Mouse (Mus musculus) thymus, postnatal 10 days (tissue): ENCODE measurements around the gene Msrb3.

Experiments used
- DNase-seq, 2 experiments: peaks; one replicate each; pipeline ENCODE4 v3.0.0; 2021; ENCODE audit warnings: low spot score in 2 of 2

Msrb3 gene

DNA sequence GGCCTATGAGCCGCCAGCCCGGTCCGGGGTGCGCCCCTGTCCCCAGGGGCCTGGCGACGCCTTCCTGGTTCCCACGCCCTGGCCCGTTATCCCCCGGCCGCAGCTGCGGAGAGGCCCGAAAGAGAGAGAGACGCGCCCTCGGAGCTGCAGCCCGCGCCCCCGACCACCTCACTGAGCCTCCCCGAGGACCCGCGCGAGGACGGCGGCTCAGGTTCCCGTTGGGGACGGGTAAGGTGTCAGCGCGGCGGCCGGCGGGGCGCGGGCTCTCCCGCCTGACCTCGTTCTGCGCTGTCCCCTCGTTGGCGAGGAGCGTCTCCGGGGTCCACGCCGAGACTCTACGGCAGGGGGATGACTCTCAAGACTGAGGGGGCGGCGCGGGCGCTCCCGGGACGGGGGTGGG is 544 bp downstream of the Msrb3 start:
- DNase-seq, result no peak

- no peak for DNase-seq
These were observed 3.0 kb downstream of the Msrb3 start for GRCm38 (mm10) chr10:120895899-120896289.

GRCm38 (mm10) chr10:120894978-120895898 is 3.7 kb downstream of the Msrb3 start:
- no peak for DNase-seq

DNA sequence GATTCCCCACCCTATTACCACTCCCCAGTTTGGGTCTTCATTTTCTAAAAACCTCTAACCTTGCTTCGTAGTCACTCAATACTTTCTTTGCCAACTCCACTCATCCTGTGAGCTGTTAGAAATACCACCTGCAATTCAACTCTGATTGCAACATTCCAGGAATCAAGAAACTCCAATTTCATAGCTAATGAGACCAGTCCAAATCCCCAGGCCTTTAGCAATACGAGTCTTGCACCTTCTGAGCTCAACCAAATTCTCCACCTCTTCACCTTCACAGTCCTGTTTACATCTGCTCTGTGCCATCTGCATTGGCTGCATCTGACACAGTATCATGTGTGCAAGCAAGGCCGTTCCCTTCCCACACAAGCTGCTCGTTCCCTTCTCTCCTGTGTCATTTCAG is 5.0 kb downstream of the Msrb3 start:
- DNase-seq, result no peak

GRCm38 (mm10) chr10:120891131-120891530 is 7.8 kb downstream of the Msrb3 start:
- DNase-seq, result no peak

DNA sequence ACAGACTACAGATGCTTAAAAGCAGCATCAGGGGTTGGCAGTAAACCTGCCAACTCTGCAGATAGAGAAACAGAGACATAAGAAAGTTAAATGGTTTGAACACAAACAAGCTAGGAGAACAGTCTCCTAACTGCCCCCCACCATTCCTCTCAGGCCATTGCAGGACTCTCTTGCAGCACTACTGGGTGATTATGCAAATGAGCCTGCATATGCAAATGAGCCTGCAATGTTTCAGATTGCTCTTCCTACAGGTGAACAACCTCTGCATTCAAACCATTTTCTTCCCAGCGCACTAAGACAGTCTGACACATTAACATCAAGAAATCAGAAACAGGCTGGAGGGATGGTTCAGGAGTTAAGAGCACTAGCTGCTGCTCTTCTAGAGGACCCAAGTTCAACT is 8.3 kb downstream of the Msrb3 start:
- no peak for DNase-seq

- DNase-seq, result no peak
These were observed 10.4 kb downstream of the Msrb3 start for GRCm38 (mm10) chr10:120888531-120888930.

DNA sequence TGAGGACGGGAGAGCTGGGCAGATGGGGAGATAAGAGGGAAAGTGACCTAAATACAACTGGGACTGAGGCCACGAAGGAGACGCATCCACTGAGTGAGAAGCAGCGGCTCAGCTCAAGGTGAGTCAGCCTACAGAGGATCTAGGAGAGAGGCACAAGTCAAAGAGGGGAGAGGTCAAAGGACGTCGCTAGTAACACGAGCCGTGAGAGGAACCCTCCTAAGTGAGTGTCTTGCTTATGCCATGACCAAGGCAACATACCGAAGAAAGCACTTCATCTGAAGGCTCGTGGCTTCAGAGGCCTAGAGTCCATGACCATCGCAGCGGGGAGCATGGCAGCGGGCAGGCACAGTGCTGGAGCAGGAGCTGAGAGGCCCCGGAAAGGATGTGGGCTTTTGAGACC is 14.7 kb downstream of the Msrb3 start:
- DNase-seq, result no peak

GRCm38 (mm10) chr10:120883732-120884131 is 15.2 kb downstream of the Msrb3 start:
- no peak for DNase-seq

DNA sequence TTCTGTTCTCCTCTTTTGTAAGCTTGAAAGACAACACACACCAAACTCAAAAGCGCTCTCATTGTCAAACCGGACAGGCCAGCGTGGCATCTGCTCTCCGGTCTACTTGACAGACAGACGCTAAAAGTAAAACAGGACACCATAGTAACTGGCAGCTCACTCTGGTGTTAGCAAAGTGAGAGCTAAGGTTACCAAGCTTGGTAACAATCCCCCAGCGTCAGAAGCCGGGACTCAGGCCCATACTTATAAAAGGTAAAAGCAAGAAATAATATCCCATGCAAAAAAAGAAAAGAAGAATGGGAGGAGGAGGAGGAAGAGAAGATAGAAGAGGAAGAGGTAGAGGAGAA is 15.9 kb downstream of the Msrb3 start:
- DNase-seq, result no peak

DNA sequence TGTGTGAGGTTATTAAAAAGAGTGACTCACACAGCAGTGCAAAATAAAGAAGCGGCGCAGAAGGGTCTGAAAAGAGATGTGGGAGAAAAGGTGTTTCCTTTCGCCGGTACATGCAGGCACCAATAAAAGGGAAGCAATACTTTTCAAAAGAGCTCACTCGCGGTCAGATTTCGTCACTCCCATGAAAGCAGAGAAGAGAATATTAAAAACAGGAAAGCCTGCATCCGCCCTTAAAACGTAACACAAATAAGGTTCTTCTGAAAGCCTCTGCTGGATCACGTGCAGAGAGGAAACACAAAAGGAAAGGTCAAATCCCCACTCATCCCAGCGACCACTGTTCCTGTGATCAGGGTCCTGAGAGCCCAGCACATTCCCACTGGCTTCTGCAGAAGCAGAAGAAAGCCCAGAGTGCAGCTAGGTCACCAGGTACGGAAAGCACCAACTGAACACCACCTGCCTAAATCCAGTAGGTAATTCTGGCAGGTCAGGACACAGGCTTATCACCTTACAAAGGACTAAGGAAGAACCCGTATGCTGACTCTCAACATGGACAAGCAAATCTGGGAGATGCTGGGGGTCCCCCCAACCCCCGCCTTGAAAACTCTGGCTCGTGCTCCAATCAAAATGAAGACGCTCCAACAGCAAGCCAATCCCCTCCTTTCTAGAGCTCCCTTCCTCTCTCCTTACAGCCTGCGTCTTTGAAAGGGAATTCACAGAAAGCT is 16.4 kb downstream of the Msrb3 start:
- DNase-seq, result no peak

GRCm38 (mm10) chr10:120876549-120877270 is 22.2 kb downstream of the Msrb3 start:
- DNase-seq, result no peak

DNA sequence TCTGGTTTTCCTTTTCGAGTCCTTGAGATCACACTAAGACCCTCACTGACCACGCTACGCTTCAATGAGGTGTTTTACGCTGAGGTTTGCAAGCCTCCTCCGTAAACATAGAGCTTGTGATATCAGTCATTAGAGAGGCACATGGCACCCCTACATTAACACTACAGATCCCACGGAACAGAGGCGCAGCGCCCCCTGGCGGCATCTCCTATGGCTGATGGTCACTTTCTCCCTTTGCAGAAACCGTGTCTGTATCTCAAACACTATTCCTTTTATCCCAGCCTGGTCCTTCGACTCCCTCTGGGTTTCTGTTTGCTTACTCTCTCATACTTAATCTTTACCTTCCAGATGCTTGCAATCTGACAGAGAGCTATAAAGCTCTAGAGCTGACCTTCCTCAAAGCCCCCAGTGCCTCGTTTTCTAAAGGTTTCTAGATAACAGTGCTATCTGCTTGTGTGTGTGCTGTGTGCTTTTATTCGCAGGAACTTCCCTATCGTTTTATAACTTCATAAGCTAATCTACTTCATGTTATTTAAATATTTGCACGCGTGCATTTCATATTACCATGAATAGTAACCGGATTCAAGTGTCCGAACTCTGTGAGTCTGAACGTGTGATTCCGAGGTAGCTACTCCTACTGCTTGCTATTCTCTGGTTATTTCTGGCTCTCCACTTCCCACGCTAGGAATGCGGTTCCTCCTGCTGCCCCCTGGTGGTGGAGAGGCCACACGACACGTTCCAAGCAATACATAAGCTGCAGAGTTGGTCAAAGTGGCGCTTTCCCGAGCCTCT is 23.0 kb downstream of the Msrb3 start:
- DNase-seq, result peak in 1 of 2 experiments; percentile 70

DNA sequence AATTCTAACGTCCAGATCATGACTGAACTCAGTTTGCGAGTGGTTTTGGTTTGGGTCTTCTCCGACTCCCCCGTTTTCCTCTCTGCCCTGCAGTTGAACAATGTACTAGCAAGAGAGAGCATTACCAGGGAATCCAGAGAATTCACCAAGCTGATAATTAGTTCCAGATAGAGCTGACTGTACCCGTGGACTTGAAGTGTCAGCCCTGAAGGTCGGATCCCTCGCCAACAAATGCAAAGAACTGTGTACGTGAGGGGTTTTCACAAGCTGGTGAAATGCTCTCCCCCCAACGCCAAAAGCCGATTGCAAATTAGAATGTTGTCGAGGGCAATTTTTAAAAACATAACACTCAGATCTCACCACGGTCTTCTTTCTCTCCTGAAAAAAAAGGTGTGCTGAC is 24.6 kb downstream of the Msrb3 start:
- DNase-seq, result no peak

GRCm38 (mm10) chr10:120873646-120874201 is 25.2 kb downstream of the Msrb3 start:
- no peak for DNase-seq

- DNase-seq, result peak in 1 of 2 experiments; percentile 39
These were observed 26.4 kb downstream of the Msrb3 start for GRCm38 (mm10) chr10:120872483-120872862.

GRCm38 (mm10) chr10:120871630-120872482 is 27.0 kb downstream of the Msrb3 start:
- no peak for DNase-seq

GRCm38 (mm10) chr10:120871096-120871495 is 27.8 kb downstream of the Msrb3 start:
- DNase-seq, result no peak

- no peak for DNase-seq
These were observed 29.6 kb downstream of the Msrb3 start for GRCm38 (mm10) chr10:120869241-120869775.

DNA sequence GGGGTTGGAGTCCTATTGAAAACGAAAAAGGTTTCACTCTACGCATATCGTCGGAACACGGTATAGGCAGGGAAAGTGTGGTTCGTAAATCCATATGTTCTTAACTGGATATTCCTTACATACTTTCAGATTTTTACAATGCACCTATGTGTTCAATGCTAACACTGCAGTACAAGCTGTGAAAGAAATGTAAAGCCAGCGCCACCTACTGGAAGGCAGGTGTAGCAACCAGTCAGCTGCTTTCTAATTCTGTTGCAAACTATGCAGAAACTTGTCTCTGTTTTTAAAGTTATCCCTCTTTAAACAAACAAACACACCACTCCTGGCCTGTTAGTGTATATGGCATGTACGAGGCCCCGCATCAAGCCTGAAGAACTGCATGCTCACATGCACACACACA is 34.5 kb downstream of the Msrb3 start:
- peak in 1 of 2 experiments; percentile 62 for DNase-seq
